ENCODE assay signal across 8 mouse cellular contexts in genomic region chr16:20621991-20622685, GRCm38 (mm10). TPM values are rescaled to one million over a fixed set of nuclear protein-coding genes. Genes with fewer than 3 reads are reported as not detected.
DNase-seq lines count a peak whose midpoint lies in the region; ATAC-seq lines count a peak whose summit lies in the region.

No protein-coding gene starts in this region.

- DNase-seq in gastrocnemius, adult 18-20 months (ENCODE audit: low spot score) = peak; percentile 59
- no peak for DNase-seq in gastrocnemius, adult 8-10 months (ENCODE audit: low spot score in 2 of 2)
- DNase-seq in cerebellum, adult 11 months = peak; percentile 72
- peak; percentile 74 for DNase-seq in hindbrain, embryonic 11.5 days (ENCODE audit: low spot score)
- peak; percentile 41 to 46 for DNase-seq in layer of hippocampus, postnatal 25 days (ENCODE audit: extremely low spot score in 1 of 2, low spot score in 1 of 2)
- peak; percentile 81 to 85 for DNase-seq in right cerebral cortex, postnatal 10 days (ENCODE audit: low spot score in 2 of 2)

- H3K27ac ChIP-seq in forebrain, embryonic 15.5 days (replicated peaks) = peak overlapping the region; percentile 92
- H3K27ac ChIP-seq in hindbrain, embryonic 11.5 days (ENCODE audit: low read depth, low read length) = peak overlapping the region; percentile 91
- H3K27ac ChIP-seq in macrophage = 0 out of 2 replicates have a peak overlapping the region, but pooled peaks have one; percentile 13

- peak; percentile 55 for ATAC-seq in forebrain, embryonic 15.5 days (replicated peaks)
- ATAC-seq in hindbrain, embryonic 11.5 days (ENCODE audit: low FRiP score) = peak; percentile 60

- H3K9ac ChIP-seq in forebrain, embryonic 15.5 days (replicated peaks) = peak overlapping the region; percentile 92
- H3K9ac ChIP-seq in hindbrain, embryonic 11.5 days (ENCODE audit: low read depth, low read length) = peak overlapping the region; percentile 86

- no peaks in the 10 kb centered on the region for H3K27me3 ChIP-seq in forebrain, embryonic 15.5 days
- no peaks in the 10 kb centered on the region; the same call in 1 of the 2 replicates for H3K27me3 ChIP-seq in hindbrain, embryonic 11.5 days (ENCODE audit: control insufficient read depth, insufficient read depth, low read length)

- H3K4me3 ChIP-seq in forebrain, embryonic 15.5 days = peak overlapping the region; percentile 90
- peak overlapping the region; percentile 74 for H3K4me3 ChIP-seq in hindbrain, embryonic 11.5 days (ENCODE audit: low read depth, low read length)
- H3K4me3 ChIP-seq in macrophage (ENCODE audit: inconsistent target) = peak overlapping the region; percentile 54

- peaks cover 5% of the 10 kb centered on the region; the same call in 1 of the 2 replicates for H3K36me3 ChIP-seq in forebrain, embryonic 15.5 days
- no peaks in the 10 kb centered on the region for H3K36me3 ChIP-seq in hindbrain, embryonic 11.5 days (ENCODE audit: control insufficient read depth, insufficient read depth, low read length)
- H3K36me3 ChIP-seq in macrophage (ENCODE audit: inconsistent target) = no peaks in the 10 kb centered on the region

- no peaks in the 10 kb centered on the region for H3K79me2 ChIP-seq in macrophage (ENCODE audit: inconsistent target)

- H3K9me3 ChIP-seq in forebrain, embryonic 15.5 days = no peaks in the 10 kb centered on the region
- no peaks in the 10 kb centered on the region for H3K9me3 ChIP-seq in hindbrain, embryonic 11.5 days (ENCODE audit: control insufficient read depth, low read length)

- peaks cover 36% of the 10 kb centered on the region for H3K4me1 ChIP-seq in forebrain, embryonic 15.5 days
- H3K4me1 ChIP-seq in hindbrain, embryonic 11.5 days (replicated peaks; ENCODE audit: control insufficient read depth, insufficient read depth, low read length) = peaks cover 9% of the 10 kb centered on the region; the same call in 1 of the 2 replicates

- under 1% methylated on average over 36 of the region's 37 CpGs for whole genome bisulfite sequencing in forebrain, embryonic 15.5 days
- under 1% methylated on average over 34 of the region's 37 CpGs for whole genome bisulfite sequencing in hindbrain, embryonic 11.5 days
- 0% methylated on average over 22 of the region's 37 CpGs for WGBS in macrophage (ENCODE audit: missing documents)

- peak overlapping the region; percentile 84 for H3K4me2 ChIP-seq in forebrain, embryonic 15.5 days (replicated peaks)
- peak overlapping the region; percentile 98 for H3K4me2 ChIP-seq in hindbrain, embryonic 11.5 days (replicated peaks; ENCODE audit: low read depth, low read length)

RNA-seq across cellular contexts. Expression of gene Camk2n2, which starts 1.1 kb away (rescaled TPM):
- total RNA-seq in gastrocnemius, adult 18-20 months (2021) = 1 to 10 TPM; 1.1 to 1.2 TPM
- total RNA-seq in gastrocnemius, adult 8-10 months (2022) = 1 to 10 TPM in 1 of 4 experiments, under 1 TPM in 3; 0.41 to 1.5 (median 0.51) TPM
- polyA plus RNA-seq in forebrain, embryonic 15.5 days (2015; fragmentation: Nextera tagmentation; extraction: Ambion mirVana) = 19.2 and 20.9 TPM in 2 replicates
- polyA plus RNA-seq in hindbrain, embryonic 11.5 days (2014; fragmentation: Nextera tagmentation; extraction: Ambion mirVana) = 6.0 and 6.2 TPM in 2 replicates
- total RNA-seq in layer of hippocampus, postnatal 25 days (2021) = 10 to 100 TPM; 85.0 to 97.0 TPM
- 1 to 10 TPM in 2 of 26 experiments, under 1 TPM in 5, not detected in 19; 0.54 to 1.2 (median 0.74) TPM for total RNA-seq in macrophage (2018; cell fraction: chromatin; rRNA removed)
- 1 to 10 TPM in 23 of 26 experiments, under 1 TPM in 3; 0.76 to 4.2 (median 1.8) TPM for total RNA-seq in macrophage (2018; cell fraction: cytosol; rRNA removed)
- 1 to 10 TPM in 7 of 26 experiments, under 1 TPM in 8, not detected in 11; 0.46 to 2.0 (median 0.85) TPM for total RNA-seq in macrophage (2018; cell fraction: nucleus; rRNA removed)
- polyA plus RNA-seq in macrophage (2018) = 1.3 to 3.7 TPM (median 2.1 TPM) in 3 replicates

RNA-seq across cellular contexts. Expression of gene Ece2, which starts 7.5 kb away (rescaled TPM):
- under 1 TPM in 1 of 2 experiments, not detected in 1; 0.41 TPM for total RNA-seq in gastrocnemius, adult 18-20 months (2021)
- total RNA-seq in gastrocnemius, adult 8-10 months (2022) = under 1 TPM in 3 of 4 experiments, not detected in 1; 0.12 to 0.40 (median 0.19) TPM
- polyA plus RNA-seq in forebrain, embryonic 15.5 days (2015; fragmentation: Nextera tagmentation; extraction: Ambion mirVana) = 11.9 and 12.7 TPM in 2 replicates
- polyA plus RNA-seq in hindbrain, embryonic 11.5 days (2014; fragmentation: Nextera tagmentation; extraction: Ambion mirVana) = 3.1 and 3.5 TPM in 2 replicates
- 10 to 100 TPM; 24.8 to 30.6 TPM for total RNA-seq in layer of hippocampus, postnatal 25 days (2021)
- total RNA-seq in macrophage (2018; cell fraction: chromatin; rRNA removed) = 1 to 10 TPM in 9 of 26 experiments, under 1 TPM in 14, not detected in 3; 0.21 to 4.4 (median 0.86) TPM
- under 1 TPM in 16 of 26 experiments, not detected in 10; 0.03 to 0.33 (median 0.15) TPM for total RNA-seq in macrophage (2018; cell fraction: cytosol; rRNA removed)
- total RNA-seq in macrophage (2018; cell fraction: nucleus; rRNA removed) = under 1 TPM in 12 of 26 experiments, not detected in 14; 0.15 to 0.89 (median 0.33) TPM
- 0.09 to 0.20 TPM in 2 of 3 replicates, not detected in the other for polyA plus RNA-seq in macrophage (2018)

RNA-seq across cellular contexts. Expression of gene Alg3, which starts 10.6 kb away (rescaled TPM):
- 10 to 100 TPM; 12.7 to 13.7 TPM for total RNA-seq in gastrocnemius, adult 18-20 months (2021)
- 10 to 100 TPM; 10.1 to 13.6 (median 12.2) TPM for total RNA-seq in gastrocnemius, adult 8-10 months (2022)
- 30.5 and 34.0 TPM in 2 replicates for polyA plus RNA-seq in forebrain, embryonic 15.5 days (2015; fragmentation: Nextera tagmentation; extraction: Ambion mirVana)
- 54.1 and 54.5 TPM in 2 replicates for polyA plus RNA-seq in hindbrain, embryonic 11.5 days (2014; fragmentation: Nextera tagmentation; extraction: Ambion mirVana)
- 10 to 100 TPM; 14.2 to 15.7 TPM for total RNA-seq in layer of hippocampus, postnatal 25 days (2021)
- total RNA-seq in macrophage (2018; cell fraction: chromatin; rRNA removed) = 1 to 10 TPM in 25 of 26 experiments, not detected in 1; 1.1 to 6.0 (median 3.8) TPM
- 10 to 100 TPM in 22 of 26 experiments, 1 to 10 TPM in 4; 8.2 to 18.5 (median 13.1) TPM for total RNA-seq in macrophage (2018; cell fraction: cytosol; rRNA removed)
- total RNA-seq in macrophage (2018; cell fraction: nucleus; rRNA removed) = 10 to 100 TPM in 11 of 26 experiments, 1 to 10 TPM in 15; 2.9 to 19.3 (median 9.2) TPM
- 10.2 to 25.1 TPM (median 22.1 TPM) in 3 replicates for polyA plus RNA-seq in macrophage (2018)

RNA-seq across cellular contexts. Expression of gene Gm49333, which starts 10.7 kb away (rescaled TPM):
- total RNA-seq in gastrocnemius, adult 18-20 months (2021) = under 1 TPM; 0.11 to 0.17 TPM
- under 1 TPM in 1 of 4 experiments, not detected in 3; 0.09 TPM for total RNA-seq in gastrocnemius, adult 8-10 months (2022)
- polyA plus RNA-seq in forebrain, embryonic 15.5 days (2015; fragmentation: Nextera tagmentation; extraction: Ambion mirVana) = not detected in 2 replicates
- not detected in 2 replicates for polyA plus RNA-seq in hindbrain, embryonic 11.5 days (2014; fragmentation: Nextera tagmentation; extraction: Ambion mirVana)
- not detected for total RNA-seq in layer of hippocampus, postnatal 25 days (2021)
- total RNA-seq in macrophage (2018; cell fraction: chromatin; rRNA removed) = not detected
- total RNA-seq in macrophage (2018; cell fraction: cytosol; rRNA removed) = under 1 TPM in 3 of 26 experiments, not detected in 23; 0.04 to 0.06 (median 0.06) TPM
- under 1 TPM in 1 of 26 experiments, not detected in 25; 0.30 TPM for total RNA-seq in macrophage (2018; cell fraction: nucleus; rRNA removed)
- polyA plus RNA-seq in macrophage (2018) = not detected in 3 replicates

RNA-seq across cellular contexts. Expression of gene Eef1akmt4, which starts 10.7 kb away (rescaled TPM):
- 1 to 10 TPM; 3.7 to 4.1 TPM for total RNA-seq in gastrocnemius, adult 18-20 months (2021)
- total RNA-seq in gastrocnemius, adult 8-10 months (2022) = 1 to 10 TPM; 2.4 to 6.6 (median 4.4) TPM
- 16.3 and 18.9 TPM in 2 replicates for polyA plus RNA-seq in forebrain, embryonic 15.5 days (2015; fragmentation: Nextera tagmentation; extraction: Ambion mirVana)
- polyA plus RNA-seq in hindbrain, embryonic 11.5 days (2014; fragmentation: Nextera tagmentation; extraction: Ambion mirVana) = 26.9 and 32.5 TPM in 2 replicates
- total RNA-seq in layer of hippocampus, postnatal 25 days (2021) = 1 to 10 TPM; 2.7 to 3.1 TPM
- total RNA-seq in macrophage (2018; cell fraction: chromatin; rRNA removed) = 10 to 100 TPM in 12 of 26 experiments, 1 to 10 TPM in 14; 1.0 to 20.0 (median 9.2) TPM
- total RNA-seq in macrophage (2018; cell fraction: cytosol; rRNA removed) = 10 to 100 TPM in 17 of 26 experiments, 1 to 10 TPM in 9; 7.1 to 21.3 (median 11.9) TPM
- 10 to 100 TPM in 8 of 26 experiments, 1 to 10 TPM in 18; 1.2 to 14.5 (median 7.1) TPM for total RNA-seq in macrophage (2018; cell fraction: nucleus; rRNA removed)
- polyA plus RNA-seq in macrophage (2018) = 3.9 to 18.7 TPM (median 11.9 TPM) in 3 replicates

Comparison
In these comparisons a context has a peak if more than half of its experiments do, and no peak if none do; other contexts are left out.
1. DNase-seq: peak in gastrocnemius, adult 18-20 months (single experiment), cerebellum, adult 11 months (single experiment), hindbrain, embryonic 11.5 days (single experiment), layer of hippocampus, postnatal 25 days (2 of 2) and right cerebral cortex, postnatal 10 days (2 of 2); none in gastrocnemius, adult 8-10 months (0 of 2).
2. H3K27ac ChIP-seq: peak in every context shown above with its lines; median percentile 92 in forebrain, embryonic 15.5 days; 91 in hindbrain, embryonic 11.5 days; 13 in macrophage.
3. RNA of gene Camk2n2, which starts 1.1 kb away (total RNA-seq): 85.0 to 97.0 TPM in layer of hippocampus, postnatal 25 days; 1.1 to 1.2 TPM in gastrocnemius, adult 18-20 months and 0.41 to 1.5 TPM in gastrocnemius, adult 8-10 months; every median in the first group is over 10 times any median in the second.
4. RNA of gene Ece2, which starts 7.5 kb away (total RNA-seq): 24.8 to 30.6 TPM in layer of hippocampus, postnatal 25 days; 0.41 TPM in gastrocnemius, adult 18-20 months and 0.12 to 0.40 TPM in gastrocnemius, adult 8-10 months; every median in the first group is over 10 times any median in the second.
5. Peak in every context shown above with its lines, with median percentiles within 50 percentile points of each other: H3K4me3 ChIP-seq.